Mouse (Mus musculus): ENCODE results near the gene Vkorc1l1. TPM values are rescaled to one million over a fixed set of nuclear protein-coding genes. Genes with fewer than 3 reads are reported as not detected.

The Vkorc1l1 gene
- polyA plus RNA-seq (2011; ENCODE audit: insufficient read depth, insufficient read length, low replicate concordance, missing spikeins): 14.4 and 15.2 TPM in 2 replicates

GRCm38 (mm10) chr5:129941495-129942045, at the start of gene Vkorc1l1:
TSS of gene Vkorc1l1 (plus strand) at chr5:129941970.
- WGBS: under 1% methylated on average over 58 of the region's 59 CpGs
- Histone ChIP-seq H3K27ac (ENCODE audit: control insufficient read depth, insufficient read depth, low read depth, low read length, poor library complexity) (peak within 1 kb of the TSS; percentile 83), H3K4me3 (replicated peaks; ENCODE audit: control insufficient read depth, low read depth, low read length) (peak within 1 kb of the TSS; percentile 83), H3K4me1 (ENCODE audit: control insufficient read depth, insufficient read depth, low read length) (no peaks in the 10 kb centered on the region; the same call in 1 of the 2 replicates)
- TF ChIP-seq POLR2A (IDR thresholded peaks at IDR 0.05; ENCODE audit: borderline replicate concordance, control insufficient read depth, low read depth, low read length): peak; percentile 7; the same call in 1 of the 2 replicates
- no peak for TF ChIP-seq CTCF (IDR thresholded peaks at IDR 0.05; ENCODE audit: control insufficient read depth, insufficient read depth, low read length)

- Histone ChIP-seq H3K4me3 (replicated peaks; ENCODE audit: control insufficient read depth, low read depth, low read length) (peak within 1 kb of the TSS; percentile 72), H3K4me1 (ENCODE audit: control insufficient read depth, insufficient read depth, low read length) (no peaks in the 10 kb centered on the region), H3K27ac (ENCODE audit: control insufficient read depth, insufficient read depth, low read depth, low read length, poor library complexity) (no peak within 1 kb of the TSS)
- TF ChIP-seq POLR2A (IDR thresholded peaks at IDR 0.05; ENCODE audit: borderline replicate concordance, control insufficient read depth, low read depth, low read length): 0 out of 2 replicates have a peak, but pooled peaks have one; percentile 20
- TF ChIP-seq CTCF (IDR thresholded peaks at IDR 0.05; ENCODE audit: control insufficient read depth, insufficient read depth, low read length): no peak
- 2% methylated on average over 44 of the region's 44 CpGs for WGBS
Measured at GRCm38 (mm10) chr5:129895198-129896088, 46.3 kb upstream of the Vkorc1l1 start, which contains the start of gene Zbed5. TSS of gene Zbed5 (plus strand) at chr5:129895723.

- no peaks in the 10 kb centered on the region for H3K4me1 ChIP-seq (ENCODE audit: control insufficient read depth, insufficient read depth, low read length)
- no peak within 1 kb of the TSS for H3K27ac ChIP-seq (ENCODE audit: control insufficient read depth, insufficient read depth, low read depth, low read length, poor library complexity)
- WGBS: 94% methylated on average over 1 of the region's 1 CpGs
- TF ChIP-seq POLR2A (IDR thresholded peaks at IDR 0.05; ENCODE audit: borderline replicate concordance, control insufficient read depth, low read depth, low read length) (no peak), CTCF (IDR thresholded peaks at IDR 0.05; ENCODE audit: control insufficient read depth, insufficient read depth, low read length) (no peak)
- H3K4me3 ChIP-seq (replicated peaks; ENCODE audit: control insufficient read depth, low read depth, low read length): no peak within 1 kb of the TSS
Measured at GRCm38 (mm10) chr5:129898449-129898848, 43.3 kb upstream of the Vkorc1l1 start, which contains the start of gene Phkg1. TSS of gene Phkg1 (minus strand) at chr5:129898549.

- no peak overlapping the region for H3K27ac ChIP-seq (ENCODE audit: control insufficient read depth, insufficient read depth, low read depth, low read length, poor library complexity)
- no peak overlapping the region for H3K4me3 ChIP-seq (replicated peaks; ENCODE audit: control insufficient read depth, low read depth, low read length)
- TF ChIP-seq CTCF (IDR thresholded peaks at IDR 0.05; ENCODE audit: control insufficient read depth, insufficient read depth, low read length) (no peak), POLR2A (IDR thresholded peaks at IDR 0.05; ENCODE audit: borderline replicate concordance, control insufficient read depth, low read depth, low read length) (no peak)
- 11% methylated on average over 4 of the region's 4 CpGs for WGBS
- H3K4me1 ChIP-seq (ENCODE audit: control insufficient read depth, insufficient read depth, low read length): peaks cover 1% of the 10 kb centered on the region; the same call in 1 of the 2 replicates
Measured at GRCm38 (mm10) chr5:129907775-129908174, 34.0 kb upstream of the Vkorc1l1 start.

- under 1% methylated on average over 63 of the region's 63 CpGs for WGBS
- peaks cover 1% of the 10 kb centered on the region; the same call in 1 of the 2 replicates for H3K4me1 ChIP-seq (ENCODE audit: control insufficient read depth, insufficient read depth, low read length)
- TF ChIP-seq CTCF (IDR thresholded peaks at IDR 0.05; ENCODE audit: control insufficient read depth, insufficient read depth, low read length) (no peak), POLR2A (IDR thresholded peaks at IDR 0.05; ENCODE audit: borderline replicate concordance, control insufficient read depth, low read depth, low read length) (peak; percentile 48; the same call in 1 of the 2 replicates)
- H3K4me3 ChIP-seq (replicated peaks; ENCODE audit: control insufficient read depth, low read depth, low read length): peak within 1 kb of the TSS; percentile 86
- peak within 1 kb of the TSS; percentile 94 for H3K27ac ChIP-seq (ENCODE audit: control insufficient read depth, insufficient read depth, low read depth, low read length, poor library complexity)
Measured at GRCm38 (mm10) chr5:129908242-129908965, 33.4 kb upstream of the Vkorc1l1 start, which contains the start of gene Nupr1l. TSS of gene Nupr1l (plus strand) at chr5:129908540.

GRCm38 (mm10) chr5:129909147-129909546, 32.6 kb upstream of the Vkorc1l1 start:
- Histone ChIP-seq H3K4me1 (ENCODE audit: control insufficient read depth, insufficient read depth, low read length) (peaks cover 1% of the 10 kb centered on the region; the same call in 1 of the 2 replicates), H3K27ac (ENCODE audit: control insufficient read depth, insufficient read depth, low read depth, low read length, poor library complexity) (no peak overlapping the region), H3K4me3 (replicated peaks; ENCODE audit: control insufficient read depth, low read depth, low read length) (no peak overlapping the region)
- TF ChIP-seq CTCF (IDR thresholded peaks at IDR 0.05; ENCODE audit: control insufficient read depth, insufficient read depth, low read length) (no peak), POLR2A (IDR thresholded peaks at IDR 0.05; ENCODE audit: borderline replicate concordance, control insufficient read depth, low read depth, low read length) (no peak)
- WGBS: 69% methylated on average over 9 of the region's 9 CpGs

GRCm38 (mm10) chr5:129909591-129909990, 32.2 kb upstream of the Vkorc1l1 start:
- WGBS: 58% methylated on average over 7 of the region's 7 CpGs
- TF ChIP-seq POLR2A (IDR thresholded peaks at IDR 0.05; ENCODE audit: borderline replicate concordance, control insufficient read depth, low read depth, low read length): no peak
- H3K27ac ChIP-seq (ENCODE audit: control insufficient read depth, insufficient read depth, low read depth, low read length, poor library complexity): no peak overlapping the region
- H3K4me1 ChIP-seq (ENCODE audit: control insufficient read depth, insufficient read depth, low read length): peaks cover 1% of the 10 kb centered on the region; the same call in 1 of the 2 replicates
- H3K4me3 ChIP-seq (replicated peaks; ENCODE audit: control insufficient read depth, low read depth, low read length): no peak overlapping the region
